Mouse (Mus musculus): ENCODE measurements around the gene Tmem171.

The Tmem171 gene

GRCm38 (mm10) chr13:98693316-98693715, 1.3 kb downstream of the Tmem171 start:
- DNase-seq (ENCODE audit: extremely low spot score): no peak

DNA sequence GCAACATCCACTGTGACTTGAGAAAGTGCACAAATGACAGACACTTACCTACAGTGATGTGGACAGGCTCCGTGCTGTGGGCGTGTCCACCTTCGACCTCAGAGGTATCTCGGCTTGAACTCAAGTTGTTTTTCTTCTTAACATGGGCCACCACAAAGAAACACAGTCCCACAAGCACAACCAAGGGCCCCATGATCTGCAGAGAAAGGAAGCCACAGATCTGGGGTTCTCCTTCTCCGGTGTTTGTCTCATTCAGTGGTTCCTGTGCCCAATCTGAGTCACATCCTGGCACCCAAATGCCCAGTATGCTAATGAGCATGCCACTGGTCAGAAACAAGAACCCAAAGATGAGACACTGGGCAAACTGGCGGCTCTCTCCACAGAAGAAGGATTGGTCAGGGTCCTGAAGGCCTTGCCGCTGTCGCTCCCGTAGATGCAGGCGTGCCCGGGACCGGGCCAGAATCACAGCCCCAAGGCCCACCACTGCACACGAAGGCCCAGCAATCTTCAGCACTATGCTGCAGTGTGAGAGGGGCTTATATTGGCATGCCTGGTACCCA, 2.6 kb downstream of the Tmem171 start:
- DNase-seq (ENCODE audit: extremely low spot score): no peak

DNA sequence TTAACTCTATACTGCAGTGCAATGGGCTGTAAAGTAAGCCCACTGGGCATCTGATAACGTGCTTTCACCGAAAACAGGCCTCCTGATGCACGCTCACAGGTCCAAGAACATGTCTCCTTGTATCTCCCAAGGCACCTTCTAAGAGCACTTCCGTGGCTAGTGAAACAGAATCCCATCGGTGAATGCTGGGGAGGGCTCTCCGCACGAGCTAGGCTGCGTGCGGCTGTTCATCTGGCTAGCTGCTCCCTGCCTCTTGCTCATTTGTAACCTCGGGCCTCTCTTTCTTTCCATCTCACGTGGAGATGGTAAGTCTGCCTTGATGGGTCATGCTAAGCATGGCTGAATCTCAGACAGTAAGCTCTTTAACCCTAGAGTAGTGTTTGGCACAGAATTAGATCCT, 3.7 kb downstream of the Tmem171 start:
- DNase-seq (ENCODE audit: extremely low spot score): no peak

GRCm38 (mm10) chr13:98689605-98690290, 4.9 kb downstream of the Tmem171 start:
- DNase-seq (ENCODE audit: extremely low spot score): no peak

DNA sequence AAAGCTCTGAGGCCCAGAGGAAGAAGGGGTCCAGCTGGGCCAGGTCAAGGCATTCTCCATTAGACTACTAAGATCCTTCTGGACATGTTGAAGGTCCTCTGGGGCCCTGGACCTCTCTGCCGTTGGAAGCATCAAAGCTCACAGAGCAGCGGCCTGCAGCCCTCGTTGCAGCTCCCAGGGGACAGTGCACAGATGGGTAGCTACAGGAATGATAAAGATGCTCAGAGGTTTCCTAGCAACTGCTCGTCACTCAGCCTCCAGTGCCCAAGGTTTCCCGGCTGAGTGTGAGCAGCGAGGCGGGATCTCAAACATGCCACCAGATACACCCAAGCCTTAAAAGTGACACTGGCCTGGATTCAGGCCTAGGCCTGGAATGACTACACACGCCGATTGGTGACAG, 6.7 kb downstream of the Tmem171 start:
- DNase-seq (ENCODE audit: extremely low spot score): no peak

DNA sequence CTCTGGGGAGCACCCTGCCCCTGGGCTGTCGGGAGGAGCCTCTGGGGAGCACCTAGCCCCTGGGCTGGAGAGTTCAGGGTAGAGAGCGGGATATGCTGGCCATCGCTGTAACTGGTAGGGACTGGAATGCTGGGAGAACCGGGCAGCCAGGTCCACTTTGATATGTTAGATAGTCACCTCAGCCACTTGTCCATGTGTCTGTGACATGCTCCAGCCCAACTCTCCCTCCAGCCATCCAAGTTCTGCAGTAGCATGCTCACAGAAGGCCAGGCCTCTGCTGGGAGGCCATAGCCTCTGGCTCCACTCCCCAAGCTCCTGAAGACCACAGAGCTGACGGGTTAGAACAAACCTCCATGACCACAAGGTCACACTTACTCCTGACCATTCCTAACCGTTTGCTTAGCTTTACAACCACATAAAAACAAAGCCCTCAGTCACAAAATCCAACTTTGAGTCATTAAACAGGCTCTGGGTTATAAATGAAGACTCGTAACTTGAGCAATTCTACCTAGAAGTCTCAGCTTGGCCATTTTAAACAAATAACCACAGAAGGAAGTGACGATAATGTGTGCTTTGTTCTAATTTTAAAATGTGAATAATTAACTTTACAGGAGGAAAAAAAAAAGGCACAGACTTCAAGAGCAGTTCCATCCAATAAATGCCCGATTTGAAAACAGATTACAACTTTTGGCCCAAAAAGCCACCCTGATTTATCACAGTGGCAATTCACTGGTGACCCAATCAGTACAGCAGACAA, 10.3 kb downstream of the Tmem171 start:
- DNase-seq (ENCODE audit: extremely low spot score): no peak

GRCm38 (mm10) chr13:98683412-98683811, 11.2 kb downstream of the Tmem171 start:
- DNase-seq (ENCODE audit: extremely low spot score): no peak

DNA sequence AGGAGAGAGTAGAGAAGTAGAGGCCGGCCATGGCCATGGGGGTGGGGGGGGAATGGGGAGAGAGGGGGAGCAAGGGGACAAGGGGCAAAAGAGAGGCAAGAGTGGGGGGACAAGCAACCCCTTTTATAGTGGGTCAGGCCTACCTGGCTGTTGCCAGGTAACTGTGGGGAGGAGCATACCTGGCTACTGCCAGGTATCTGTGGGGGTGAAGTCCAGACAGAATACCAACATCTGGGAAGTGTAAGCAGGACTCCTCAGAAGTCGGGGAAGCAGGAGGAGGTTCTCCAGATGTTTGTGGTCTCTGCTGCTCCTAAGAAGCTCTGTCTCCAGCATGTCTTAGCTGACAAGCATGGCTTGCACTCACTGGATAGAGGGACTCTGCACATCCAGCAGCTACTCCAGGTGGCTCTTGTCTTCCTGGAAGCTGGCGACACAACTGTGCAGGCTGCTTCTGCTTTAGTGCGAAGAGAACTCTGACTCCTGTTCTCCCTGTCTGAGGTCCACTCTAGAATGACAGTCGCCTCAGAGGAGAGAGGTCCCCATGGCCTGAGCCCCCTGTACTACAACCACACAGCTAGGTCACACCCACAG, 14.1 kb downstream of the Tmem171 start:
- DNase-seq (ENCODE audit: extremely low spot score): no peak

- DNase-seq (ENCODE audit: extremely low spot score): no peak
These were observed 15.0 kb downstream of the Tmem171 start for GRCm38 (mm10) chr13:98679631-98680041.

GRCm38 (mm10) chr13:98679230-98679629, 15.4 kb downstream of the Tmem171 start:
- DNase-seq (ENCODE audit: extremely low spot score): no peak

- no peak for DNase-seq (ENCODE audit: extremely low spot score)
These were observed 20.7 kb downstream of the Tmem171 start for GRCm38 (mm10) chr13:98673922-98674321.

- DNase-seq (ENCODE audit: extremely low spot score): no peak
These were observed 25.3 kb downstream of the Tmem171 start for GRCm38 (mm10) chr13:98669296-98669695.

- DNase-seq (ENCODE audit: extremely low spot score): no peak
These were observed 27.3 kb downstream of the Tmem171 start for GRCm38 (mm10) chr13:98667316-98667715.

GRCm38 (mm10) chr13:98665240-98665639, 29.4 kb downstream of the Tmem171 start:
- DNase-seq (ENCODE audit: extremely low spot score): no peak

DNA sequence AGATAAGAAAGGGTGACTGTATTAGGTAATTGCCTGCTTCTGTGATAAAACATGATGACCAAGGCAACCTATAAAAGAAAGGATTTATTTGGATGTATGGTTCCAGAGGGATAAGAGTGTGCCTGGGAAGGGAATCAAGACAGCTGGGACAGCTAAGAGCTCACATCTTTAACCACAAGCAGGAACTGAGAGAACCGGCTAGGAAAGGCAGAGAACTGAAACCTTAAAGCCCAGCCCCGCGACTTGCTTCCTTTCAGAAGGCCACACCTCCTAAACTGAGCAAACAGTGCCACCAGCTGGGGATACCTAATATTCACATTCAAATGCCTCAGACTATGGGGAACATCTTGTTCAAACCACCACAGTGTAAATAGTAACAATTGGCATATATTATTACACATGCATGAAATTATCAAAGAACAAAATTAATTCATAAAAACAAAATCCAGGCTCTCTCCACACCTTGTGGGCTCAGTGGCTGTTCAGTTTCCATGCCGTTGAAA, 32.4 kb downstream of the Tmem171 start:
- no peak for DNase-seq (ENCODE audit: extremely low spot score)

DNA sequence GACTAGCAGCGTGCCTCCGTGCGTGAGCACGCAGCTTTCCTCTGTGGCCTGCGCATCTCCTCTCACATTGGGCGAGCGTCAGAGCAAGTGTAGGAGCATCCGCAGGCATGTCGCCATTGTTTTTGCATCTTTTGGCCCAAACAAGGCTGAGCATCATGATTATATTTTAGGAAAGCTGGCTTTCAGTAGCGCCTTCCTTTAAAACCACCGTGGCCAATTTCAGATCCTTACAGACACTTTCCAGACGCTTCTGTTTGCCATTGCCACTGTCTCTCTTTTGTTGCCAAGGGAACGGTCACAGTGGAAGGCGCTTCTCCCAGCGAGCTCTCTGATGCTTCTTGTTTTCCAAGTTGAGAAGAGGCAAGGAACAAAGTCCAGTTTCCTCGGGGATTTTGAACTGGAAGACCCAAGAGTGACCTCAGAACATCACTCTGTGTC, 38.6 kb downstream of the Tmem171 start:
- DNase-seq (ENCODE audit: extremely low spot score): no peak

DNA sequence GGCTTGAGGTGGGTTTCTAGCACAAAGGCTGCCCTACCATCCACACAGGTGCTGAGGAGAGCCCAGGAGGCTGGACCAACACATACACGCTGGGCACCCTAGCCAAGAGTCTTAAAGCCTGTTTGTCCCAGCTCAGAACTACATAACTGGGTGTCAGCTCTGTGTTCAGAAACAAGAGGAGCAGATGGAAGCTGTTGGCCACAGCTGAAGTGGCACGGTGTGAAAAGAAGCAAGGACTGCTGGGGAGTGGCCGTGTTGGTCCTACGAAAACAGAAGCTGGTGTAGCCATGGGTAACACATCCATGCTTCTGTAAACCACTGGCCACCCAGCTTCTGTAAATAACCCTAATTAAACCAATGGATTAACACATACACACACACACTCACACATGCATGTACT, 39.3 kb downstream of the Tmem171 start:
- no peak for DNase-seq (ENCODE audit: extremely low spot score)

GRCm38 (mm10) chr13:98654129-98654939, 40.3 kb downstream of the Tmem171 start:
- DNase-seq (ENCODE audit: extremely low spot score): no peak

DNA sequence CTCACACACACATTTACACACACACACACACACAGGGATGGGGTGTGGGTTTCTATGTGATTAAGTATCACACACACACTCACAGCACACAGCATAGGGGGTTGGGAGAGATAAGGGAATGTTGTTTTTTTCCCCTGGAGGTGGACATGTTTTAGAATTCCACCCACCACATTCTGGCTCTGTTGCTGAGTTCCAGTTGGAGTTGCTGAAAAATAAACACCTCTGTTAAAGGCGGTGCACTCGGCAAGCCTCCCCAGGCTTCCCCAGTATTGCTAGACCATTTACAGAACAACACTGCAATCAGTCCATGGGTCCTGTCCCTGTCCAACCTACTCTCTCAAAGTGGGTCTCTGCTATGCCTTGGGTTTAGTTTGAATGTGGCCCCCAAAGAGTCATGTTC, 42.4 kb downstream of the Tmem171 start:
- no peak for DNase-seq (ENCODE audit: extremely low spot score)

- DNase-seq (ENCODE audit: extremely low spot score): no peak
These were observed 43.2 kb downstream of the Tmem171 start for GRCm38 (mm10) chr13:98651228-98651977.

Measured in embryo, embryonic 9.5 days (tissue).